Mouse (Mus musculus) heart, embryonic 12.5 days (tissue): ENCODE data around the gene Mgat1. TPM values are rescaled to one million over a fixed set of nuclear protein-coding genes. Genes with fewer than 3 reads are reported as not detected.

Experiments used
- ATAC-seq: fragments of 200-750 bp; cut with Nextera tagmentation; 2 replicates; pipeline ENCODE4 v1.8.0; 2017; ENCODE audit warnings: moderate TSS enrichment, moderate library complexity; ENCODE audit not compliant: insufficient number of reproducible peaks, low FRiP score
- H3K27ac ChIP-seq: fragments of 300-500 bp; sonication (generic); 2 replicates; pipeline ENCODE4 v1.5.1; 2016; ENCODE audit warnings: mild to moderate bottlenecking, moderate library complexity; ENCODE audit not compliant: poor library complexity, severe bottlenecking
- H3K27me3 ChIP-seq: fragments of 300-500 bp; sonication (generic); replicated peaks from 2 replicates; pipeline ENCODE4 v1.6.1; 2016; ENCODE audit warnings: mild to moderate bottlenecking, moderate library complexity
- H3K36me3 ChIP-seq: fragments of 300-500 bp; sonication (generic); 2 replicates; pipeline ENCODE4 v1.6.1; 2016; ENCODE audit warnings: mild to moderate bottlenecking, moderate library complexity
- H3K4me1 ChIP-seq: fragments of 300-500 bp; sonication (generic); replicated peaks from 2 replicates; pipeline ENCODE4 v1.6.1; 2016; ENCODE audit warnings: mild to moderate bottlenecking
- H3K4me2 ChIP-seq: fragments of 300-500 bp; sonication (generic); 2 replicates; pipeline ENCODE4 v1.6.1; 2016; ENCODE audit warnings: mild to moderate bottlenecking, moderate library complexity
- H3K4me3 ChIP-seq: fragments of 300-500 bp; sonication (generic); 2 replicates; pipeline ENCODE4 v1.5.1; 2016; ENCODE audit warnings: mild to moderate bottlenecking
- H3K9ac ChIP-seq: fragments of 300-500 bp; sonication (generic); 2 replicates; pipeline ENCODE4 v1.6.1; 2016; ENCODE audit warnings: mild to moderate bottlenecking, moderate library complexity
- H3K9me3 ChIP-seq: fragments of 300-500 bp; sonication (generic); replicated peaks from 2 replicates; pipeline ENCODE4 v1.6.1; 2016; ENCODE audit warnings: mild to moderate bottlenecking, moderate library complexity
- WGBS: fragments of 180-500 bp; shearing (Covaris S2); methylation state at CpG from one replicate; pipeline ENCODE4 v1.1.7; 2016; 5-methylcytosine and 5-hydroxymethylcytosine counted together
- polyA plus RNA-seq: library from polyadenylated mRNA; unstranded; fragments of >200 nt; fragmentation: Nextera tagmentation; extraction: Ambion mirVana; gene quantifications from 2 replicates; pipeline ENCODE4 v1.2.1, GENCODE M21; 2016

Gene Mgat1
- polyA plus RNA-seq, 1 experiment from 2014 or later = 45.7 TPM

GRCm38 (mm10) chr11:49242944-49243626, 906 bp upstream of the Mgat1 start:
- H3K9me3 ChIP-seq = no peaks in the 10 kb centered on the region
- peak overlapping the region; percentile 62 for H3K4me3 ChIP-seq
- no peaks in the 10 kb centered on the region for H3K27me3 ChIP-seq
- peaks cover 33% of the 10 kb centered on the region for H3K4me1 ChIP-seq
- H3K4me2 ChIP-seq = peak overlapping the region; percentile 73
- WGBS = 22% methylated on average over 11 of the region's 11 CpGs
- H3K9ac ChIP-seq = peak overlapping the region; percentile 16; the same call in 1 of the 2 replicates
- peak overlapping the region; percentile 88 for H3K27ac ChIP-seq
- ATAC-seq = no peak
- H3K36me3 ChIP-seq = no peaks in the 10 kb centered on the region

GRCm38 (mm10) chr11:49244595-49244930, 572 bp downstream of the Mgat1 start:
- H3K9me3 ChIP-seq = no peaks in the 10 kb centered on the region
- peak overlapping the region; percentile 64; the same call in 1 of the 2 replicates for H3K9ac ChIP-seq
- WGBS = 2% methylated on average over 4 of the region's 4 CpGs
- H3K4me2 ChIP-seq = peak overlapping the region; percentile 73
- peak overlapping the region; percentile 62 for H3K4me3 ChIP-seq
- no peak for ATAC-seq
- H3K27me3 ChIP-seq = no peaks in the 10 kb centered on the region
- H3K27ac ChIP-seq = peak overlapping the region; percentile 88
- peaks cover 44% of the 10 kb centered on the region for H3K4me1 ChIP-seq
- H3K36me3 ChIP-seq = no peaks in the 10 kb centered on the region

GRCm38 (mm10) chr11:49245176-49245575, 1.2 kb downstream of the Mgat1 start:
- 14% methylated on average over 7 of the region's 7 CpGs for WGBS
- Histone ChIP-seq H3K4me1 (peaks cover 50% of the 10 kb centered on the region), H3K27me3 (no peaks in the 10 kb centered on the region), H3K4me2 (peak overlapping the region; percentile 73), H3K27ac (peak overlapping the region; percentile 88), H3K9me3 (no peaks in the 10 kb centered on the region), H3K9ac (no peak overlapping the region), H3K36me3 (no peaks in the 10 kb centered on the region), H3K4me3 (peak overlapping the region; percentile 62)
- ATAC-seq = no peak

- H3K4me2 ChIP-seq = peak overlapping the region; percentile 73
- H3K9me3 ChIP-seq = no peaks in the 10 kb centered on the region
- H3K27me3 ChIP-seq = no peaks in the 10 kb centered on the region
- WGBS = 18% methylated on average over 12 of the region's 12 CpGs
- peak overlapping the region; percentile 88 for H3K27ac ChIP-seq
- peak overlapping the region; percentile 44; the same call in 1 of the 2 replicates for H3K9ac ChIP-seq
- no peak for ATAC-seq
- H3K4me3 ChIP-seq = peak overlapping the region; percentile 62
- H3K36me3 ChIP-seq = no peaks in the 10 kb centered on the region
- H3K4me1 ChIP-seq = peaks cover 51% of the 10 kb centered on the region
These were observed 1.8 kb downstream of the Mgat1 start for GRCm38 (mm10) chr11:49245634-49246415.

GRCm38 (mm10) chr11:49246523-49246922, 2.5 kb downstream of the Mgat1 start:
- H3K36me3 ChIP-seq = no peaks in the 10 kb centered on the region
- peaks cover 57% of the 10 kb centered on the region for H3K4me1 ChIP-seq
- no peak overlapping the region for H3K4me3 ChIP-seq
- no peaks in the 10 kb centered on the region for H3K9me3 ChIP-seq
- 77% methylated on average over 4 of the region's 4 CpGs for WGBS
- no peaks in the 10 kb centered on the region for H3K27me3 ChIP-seq
- no peak overlapping the region for H3K4me2 ChIP-seq
- H3K27ac ChIP-seq = no peak overlapping the region
- no peak for ATAC-seq
- H3K9ac ChIP-seq = no peak overlapping the region

GRCm38 (mm10) chr11:49247255-49247654, 3.3 kb downstream of the Mgat1 start:
- Histone ChIP-seq H3K4me3 (no peak overlapping the region), H3K9me3 (no peaks in the 10 kb centered on the region), H3K4me2 (0 out of 2 replicates have a peak overlapping the region, but pooled peaks have one; percentile 6), H3K9ac (no peak overlapping the region), H3K27me3 (no peaks in the 10 kb centered on the region), H3K4me1 (peaks cover 65% of the 10 kb centered on the region), H3K27ac (no peak overlapping the region), H3K36me3 (0 out of 2 replicates have a peak, but pooled peaks cover 5% of the 10 kb centered on the region)
- 51% methylated on average over 2 of the region's 2 CpGs for WGBS
- ATAC-seq = no peak

GRCm38 (mm10) chr11:49248226-49248973, 4.4 kb downstream of the Mgat1 start:
- Histone ChIP-seq H3K4me1 (peaks cover 61% of the 10 kb centered on the region), H3K9ac (0 out of 2 replicates have a peak overlapping the region, but pooled peaks have one; percentile 17), H3K4me2 (no peak overlapping the region)

GRCm38 (mm10) chr11:49248974-49249700, 5.1 kb downstream of the Mgat1 start:
- WGBS = 73% methylated on average over 6 of the region's 6 CpGs
- H3K9ac ChIP-seq = 0 out of 2 replicates have a peak overlapping the region, but pooled peaks have one; percentile 17
- H3K9me3 ChIP-seq = no peaks in the 10 kb centered on the region
- no peaks in the 10 kb centered on the region for H3K27me3 ChIP-seq
- H3K4me3 ChIP-seq = no peak overlapping the region
- H3K27ac ChIP-seq = peak overlapping the region; percentile 50
- H3K36me3 ChIP-seq = peaks cover 20% of the 10 kb centered on the region
- H3K4me1 ChIP-seq = peaks cover 61% of the 10 kb centered on the region
- H3K4me2 ChIP-seq = 0 out of 2 replicates have a peak overlapping the region, but pooled peaks have one; percentile 70
- no peak for ATAC-seq

More at GRCm38 (mm10) chr11:49248226-49248973, 4.4 kb downstream of the Mgat1 start:
- Histone ChIP-seq H3K9me3 (no peaks in the 10 kb centered on the region), H3K27me3 (no peaks in the 10 kb centered on the region), H3K27ac (peak overlapping the region; percentile 50), H3K36me3 (peaks cover 13% of the 10 kb centered on the region), H3K4me3 (no peak overlapping the region)
- 59% methylated on average over 6 of the region's 6 CpGs for WGBS
- no peak for ATAC-seq

- Histone ChIP-seq H3K9me3 (no peaks in the 10 kb centered on the region), H3K9ac (peak overlapping the region; percentile 93), H3K27me3 (no peaks in the 10 kb centered on the region), H3K4me1 (peaks cover 56% of the 10 kb centered on the region), H3K27ac (peak overlapping the region; percentile 89), H3K4me2 (peak overlapping the region; percentile 70), H3K36me3 (peaks cover 28% of the 10 kb centered on the region), H3K4me3 (peak overlapping the region; percentile 74)
- WGBS = 28% methylated on average over 10 of the region's 10 CpGs
- ATAC-seq = no peak
These were observed 5.9 kb downstream of the Mgat1 start for GRCm38 (mm10) chr11:49249811-49250421.
